Mouse (Mus musculus): ENCODE data around the gene Rgl1.
A peak's percentile ranks its signal among the peaks of the same experiment; 100 is the strongest.

- TF ChIP-seq CTCF (IDR thresholded peaks at IDR 0.05; ENCODE audit: control insufficient read depth, insufficient read depth, insufficient read length): peak; percentile 76
- no peak for TF ChIP-seq MAX (IDR thresholded peaks at IDR 0.05)
- no peak for TF ChIP-seq MYOG (IDR thresholded peaks at IDR 0.05; ENCODE audit: control insufficient read depth, extremely low read depth, insufficient read length)
- no peak for TF ChIP-seq USF1 (IDR thresholded peaks at IDR 0.05; ENCODE audit: low read depth)
Measured at GRCm38 (mm10) chr1:152779071-152779737, 13.1 kb upstream of the Rgl1 start.
